Mouse (Mus musculus) telencephalon, adult 2 months (tissue): ENCODE measurements around the gene Git2.

ENCODE experiments used
- DNase-seq: peaks from one replicate; pipeline ENCODE4 v3.0.0-alpha.2; 2011; ENCODE audit warnings: low read depth, low spot score

Gene Git2

GRCm38 (mm10) chr5:114721969-114722368 is 53.3 kb downstream of the Git2 start:
- no peak for DNase-seq

- DNase-seq: no peak
Measured at GRCm38 (mm10) chr5:114720784-114721183, 54.5 kb downstream of the Git2 start.

- DNase-seq: no peak
Measured at GRCm38 (mm10) chr5:114719928-114720270, 55.4 kb downstream of the Git2 start.

DNA sequence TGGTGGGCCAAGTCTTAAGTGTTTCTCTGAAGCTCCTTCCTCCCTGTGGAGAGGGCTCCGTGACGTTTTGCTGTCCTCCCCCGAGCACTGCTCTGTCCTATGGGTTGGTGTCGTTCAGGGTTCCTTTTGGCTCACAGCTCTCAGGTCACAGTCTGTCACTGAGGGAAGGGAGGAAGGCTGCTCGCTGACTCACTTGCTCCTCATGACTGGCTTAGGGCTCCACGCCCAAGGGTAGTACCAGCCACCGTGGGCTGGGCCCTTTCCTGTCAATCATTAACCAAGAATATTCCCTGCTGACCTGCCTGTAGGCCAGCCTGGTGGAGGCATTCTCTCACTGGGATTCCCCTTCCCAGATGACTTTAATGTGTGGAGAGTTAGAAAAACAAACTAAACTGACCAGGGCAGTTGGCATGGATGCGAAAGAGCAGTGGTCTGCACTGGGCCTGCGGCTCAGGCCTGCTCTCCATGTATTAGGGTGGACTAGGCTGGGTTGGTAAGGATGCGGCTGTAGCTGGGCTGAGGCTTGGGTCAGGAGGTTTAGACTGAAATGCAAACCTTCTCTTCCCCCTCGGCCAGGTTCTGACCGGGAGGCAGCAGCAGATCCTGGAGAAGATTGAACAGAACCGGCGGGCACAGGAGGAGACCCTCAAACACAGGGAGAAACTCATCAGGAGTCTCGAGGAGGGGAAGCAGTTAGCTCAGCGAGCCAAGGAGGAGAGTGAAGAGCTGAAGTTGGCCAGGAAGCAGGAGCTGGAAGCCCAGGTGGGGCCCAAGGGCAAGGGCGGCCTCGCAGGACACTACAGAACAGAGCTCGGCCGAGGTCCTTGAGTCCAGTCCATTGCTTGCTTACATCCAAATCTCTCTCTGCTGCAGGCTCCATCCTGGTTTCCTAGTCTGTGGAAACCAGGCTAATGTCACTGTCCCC is 56.1 kb downstream of the Git2 start:
- DNase-seq: no peak

DNA sequence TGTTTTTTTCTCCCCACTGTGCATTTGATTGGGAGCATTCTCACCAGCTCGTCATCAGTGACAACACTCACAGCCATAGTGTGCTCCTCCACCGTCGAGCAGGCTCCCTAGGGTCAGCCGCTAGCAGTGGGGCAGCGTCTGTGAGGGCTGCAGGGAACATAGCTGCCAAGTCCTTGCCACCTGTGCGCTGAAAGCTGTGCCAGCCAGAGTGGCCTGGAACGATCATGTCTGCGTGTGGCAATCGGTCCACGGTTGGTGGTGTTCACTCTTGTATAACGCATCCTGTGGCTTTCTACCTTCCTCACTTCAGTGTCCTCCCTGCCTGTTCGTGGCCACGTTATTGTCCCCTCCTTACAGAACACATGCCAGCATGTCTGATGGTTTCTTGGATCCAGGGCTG is 56.8 kb downstream of the Git2 start:
- no peak for DNase-seq

DNA sequence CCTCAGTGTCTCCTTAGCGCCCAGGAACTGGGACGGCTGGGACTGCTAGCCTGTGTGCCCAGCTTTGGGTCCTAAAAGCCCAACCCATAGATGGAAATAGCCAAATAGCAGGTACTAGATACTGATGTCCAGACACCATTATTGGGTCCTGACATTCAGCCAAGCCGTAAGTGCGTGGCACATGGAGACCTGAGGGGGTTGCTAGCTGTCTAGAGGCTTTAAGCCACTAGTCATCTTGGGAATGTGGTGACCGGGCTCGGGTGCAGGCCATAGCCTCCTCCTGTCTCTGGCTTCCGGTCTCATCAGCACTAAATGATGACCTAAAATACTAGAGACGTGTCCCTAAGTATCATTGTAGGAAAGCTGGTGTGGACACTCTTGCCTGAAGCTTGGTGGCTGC is 57.4 kb downstream of the Git2 start:
- no peak for DNase-seq

- no peak for DNase-seq
Measured at GRCm38 (mm10) chr5:114717292-114717691, 58.0 kb downstream of the Git2 start.

DNA sequence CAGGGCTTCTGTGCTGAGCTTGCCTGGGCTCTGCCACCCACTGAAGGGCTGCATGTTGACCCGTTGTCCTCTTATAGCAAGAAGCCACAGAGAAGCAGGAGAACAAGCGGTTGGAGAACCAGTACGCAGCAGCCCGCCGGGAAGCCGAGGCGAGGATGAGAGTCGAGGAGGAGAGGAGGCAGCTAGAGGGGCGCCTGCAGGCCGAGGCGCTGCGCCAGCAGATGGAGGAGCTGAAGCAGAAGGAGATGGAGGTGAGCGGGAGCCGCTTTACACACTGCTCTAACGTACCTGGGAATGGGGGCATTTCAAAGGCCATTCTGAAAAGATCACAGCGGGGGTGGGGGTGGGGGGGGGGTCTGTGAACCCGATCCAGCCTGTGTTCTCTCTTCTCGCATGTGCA is 60.8 kb downstream of the Git2 start:
- DNase-seq: no peak

- no peak for DNase-seq
Measured at GRCm38 (mm10) chr5:114709357-114709756, 66.0 kb downstream of the Git2 start.

- no peak for DNase-seq
Measured at GRCm38 (mm10) chr5:114708491-114708890, 66.8 kb downstream of the Git2 start.

- peak; percentile 93 for DNase-seq
Measured at GRCm38 (mm10) chr5:114707265-114708068, 67.8 kb downstream of the Git2 start, which contains the start of gene Tchp. Gene Tchp, plus strand, starts transcription at chr5:114707760.

- no peak for DNase-seq
Measured at GRCm38 (mm10) chr5:114702403-114703392, 72.6 kb downstream of the Git2 start.

- no peak for DNase-seq
Measured at GRCm38 (mm10) chr5:114699015-114699414, 76.3 kb downstream of the Git2 start.

DNA sequence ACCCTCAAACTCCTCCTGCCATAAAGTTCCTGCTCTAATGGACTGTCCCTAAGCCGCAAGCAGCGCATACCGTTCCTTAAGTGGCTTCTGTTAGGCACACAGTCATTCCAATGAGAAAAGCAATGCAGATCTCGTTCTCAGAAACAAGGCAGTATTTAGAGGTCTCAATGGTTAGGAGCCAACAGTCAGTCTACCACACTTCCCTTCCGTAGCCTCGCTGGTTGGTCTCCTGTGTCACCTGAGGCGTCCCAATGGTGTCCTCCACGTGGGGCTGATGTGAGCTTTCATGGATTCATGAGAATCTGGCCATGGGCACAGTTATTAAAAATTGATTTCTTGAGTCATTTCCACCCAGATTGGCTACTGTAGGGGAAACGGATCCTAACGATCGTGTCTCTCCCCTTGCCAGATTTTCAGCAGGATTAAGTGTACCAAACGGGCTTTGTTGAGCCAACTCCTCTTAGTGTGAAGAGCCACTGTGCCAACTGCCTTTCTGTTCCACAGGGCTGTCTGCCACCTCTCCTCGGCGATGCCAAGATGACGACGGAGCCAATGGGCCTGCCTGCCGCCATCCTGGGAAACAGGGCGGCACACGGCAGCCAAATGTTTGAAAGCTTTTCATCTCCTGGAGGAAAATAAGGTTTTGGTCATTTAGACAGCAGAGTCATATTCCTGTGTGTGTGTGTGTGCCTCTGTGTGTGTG is 77.1 kb downstream of the Git2 start:
- DNase-seq: peak; percentile 50

GRCm38 (mm10) chr5:114696939-114697338 is 78.4 kb downstream of the Git2 start:
- no peak for DNase-seq

- DNase-seq: no peak
Measured at GRCm38 (mm10) chr5:114695775-114696174, 79.5 kb downstream of the Git2 start.

- peak; percentile 72 for DNase-seq
Measured at GRCm38 (mm10) chr5:114690633-114691567, 84.4 kb downstream of the Git2 start, which contains the start of gene Gltp. Gene Gltp, minus strand, starts transcription at chr5:114690984.

- DNase-seq: no peak
Measured at GRCm38 (mm10) chr5:114689700-114690366, 85.5 kb downstream of the Git2 start.

DNA sequence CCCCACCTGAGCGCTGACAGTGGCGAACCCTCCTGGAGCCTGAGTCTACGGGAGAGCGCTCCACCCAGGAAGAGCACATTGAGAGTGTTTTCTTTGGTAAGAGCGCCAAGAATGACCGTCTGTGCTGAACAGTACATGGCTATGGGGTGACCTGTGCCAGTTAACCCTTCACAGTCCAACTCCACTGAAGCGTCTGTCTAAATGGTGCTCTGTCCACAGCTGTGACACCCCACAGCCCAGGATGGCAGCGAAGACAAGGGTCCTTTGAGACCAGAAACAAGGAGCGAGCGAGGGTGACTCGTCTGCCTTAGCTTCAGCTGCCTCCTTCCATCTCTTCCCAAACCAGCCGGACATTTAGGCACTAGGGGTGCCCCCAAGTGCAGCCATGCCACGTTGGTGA is 86.6 kb downstream of the Git2 start:
- no peak for DNase-seq
